Mouse (Mus musculus) testis, postnatal 14 days (tissue): ENCODE data around the gene Dmxl2.

Experiments used
- DNase-seq: peaks from one replicate; pipeline ENCODE4 v3.0.0; 2021; ENCODE audit warnings: low spot score

Gene Dmxl2

DNA sequence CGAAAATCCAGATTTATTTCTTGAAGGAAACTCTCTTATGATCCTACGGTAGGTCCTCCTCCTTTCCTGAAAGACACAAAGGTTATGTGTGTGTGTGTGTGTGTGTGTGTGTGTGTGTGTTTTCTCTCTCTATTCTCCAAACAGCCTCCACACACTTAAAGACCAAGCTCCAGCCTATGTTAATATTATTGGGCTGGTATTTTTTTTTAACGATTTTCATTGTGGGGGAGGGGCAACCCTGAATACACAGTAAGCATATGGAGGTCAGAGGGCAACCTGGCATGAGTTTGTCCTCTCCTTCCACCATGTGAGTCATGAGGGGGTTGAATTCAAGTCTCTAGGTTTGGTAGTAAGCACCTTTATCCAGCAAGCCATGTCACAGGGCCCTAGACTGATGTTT, 1.6 kb downstream of the Dmxl2 start:
- no peak for DNase-seq

DNA sequence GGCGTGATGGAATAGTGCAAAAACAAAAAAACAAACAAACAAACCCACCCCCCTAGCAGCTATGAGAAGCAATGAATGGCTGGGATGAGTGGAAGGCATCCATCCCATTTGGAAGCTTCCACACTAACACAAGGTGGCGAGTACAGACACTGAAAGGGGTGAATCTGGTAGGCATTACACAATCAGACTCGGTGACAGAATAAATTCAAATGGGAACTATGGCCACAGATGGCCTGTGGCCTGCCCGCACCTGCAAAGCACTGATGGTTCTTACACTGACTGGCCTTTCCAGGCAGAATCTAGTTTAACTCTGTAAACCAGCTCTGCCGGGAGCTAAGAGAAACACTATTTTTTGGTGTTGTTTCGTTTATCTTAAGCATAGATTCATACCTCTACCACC, 2.1 kb downstream of the Dmxl2 start:
- DNase-seq, result no peak

DNA sequence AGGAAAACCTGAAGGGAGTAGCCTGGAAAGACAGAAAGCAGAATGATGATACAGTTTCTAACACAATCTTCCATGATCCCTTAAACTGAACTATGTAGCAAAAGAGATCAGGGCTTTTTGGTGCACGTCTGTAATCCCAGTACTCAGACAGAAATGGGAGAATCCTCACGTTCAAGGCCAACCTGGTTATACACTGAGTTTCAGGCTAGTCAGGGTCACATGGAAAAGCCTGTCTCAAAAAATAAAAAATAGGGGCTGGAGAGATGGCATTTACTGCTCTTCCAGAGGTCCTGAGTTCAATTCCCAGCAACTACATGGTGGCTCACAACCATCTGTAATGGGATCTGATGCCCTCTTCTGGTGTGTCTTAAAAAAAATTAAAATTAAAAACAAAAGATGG, 11.0 kb downstream of the Dmxl2 start:
- DNase-seq, result no peak

DNA sequence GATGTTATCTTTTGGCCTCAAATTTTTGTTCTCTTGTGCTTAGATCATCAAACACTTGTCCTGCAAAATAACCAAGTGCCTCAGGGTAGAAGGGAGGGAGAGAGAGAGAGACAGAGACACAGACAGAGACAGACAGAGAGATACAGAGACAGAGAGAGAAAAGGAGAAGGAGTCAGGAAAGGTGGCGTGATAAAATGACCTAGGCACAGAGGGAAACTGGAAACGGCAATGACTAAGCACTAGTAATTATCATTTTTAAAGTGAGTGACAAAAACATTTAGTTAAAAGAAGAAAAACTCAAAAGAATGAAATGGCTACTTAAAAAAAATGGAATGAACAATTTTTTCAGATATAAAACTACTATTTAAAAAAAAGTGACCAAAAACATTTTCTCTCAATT, 11.8 kb downstream of the Dmxl2 start:
- DNase-seq, result no peak

DNA sequence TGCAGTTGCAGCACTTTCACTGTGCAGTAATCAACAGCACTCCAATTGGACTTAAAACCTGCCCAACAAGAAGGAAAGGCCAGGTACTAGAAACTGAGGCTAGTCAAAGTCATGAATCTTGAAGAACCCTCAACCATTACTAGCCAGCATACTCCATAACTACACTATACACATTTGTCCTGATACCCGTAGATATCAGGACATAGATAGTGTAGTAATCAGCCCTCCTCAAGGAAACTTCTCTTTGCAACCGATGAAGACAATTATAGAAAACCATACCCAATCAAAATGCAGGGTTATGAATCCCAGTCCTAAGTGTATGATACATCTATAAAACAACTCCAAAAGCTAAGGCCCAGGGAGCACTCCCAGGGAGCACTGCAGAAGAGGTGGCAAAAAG, 16.5 kb downstream of the Dmxl2 start:
- no peak for DNase-seq

DNA sequence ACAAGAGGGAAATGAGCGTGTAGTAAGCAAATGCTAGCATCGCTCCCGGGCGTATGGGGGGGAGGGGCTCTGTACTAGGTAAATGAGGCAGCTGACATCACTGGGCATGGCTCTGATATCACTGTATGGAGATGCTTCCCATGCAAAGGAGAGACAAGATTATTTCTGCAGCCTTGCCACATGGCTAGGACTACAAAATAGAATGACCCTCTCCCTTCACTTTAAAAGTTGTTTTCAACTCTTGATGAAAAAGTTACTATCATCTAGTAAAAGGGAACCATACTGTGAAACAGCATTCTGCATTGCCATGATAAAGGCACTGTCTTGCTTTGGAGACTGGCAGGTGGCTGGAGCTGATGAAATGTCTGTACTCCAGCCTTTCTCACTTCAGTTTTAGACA, 18.2 kb downstream of the Dmxl2 start:
- no peak for DNase-seq

DNA sequence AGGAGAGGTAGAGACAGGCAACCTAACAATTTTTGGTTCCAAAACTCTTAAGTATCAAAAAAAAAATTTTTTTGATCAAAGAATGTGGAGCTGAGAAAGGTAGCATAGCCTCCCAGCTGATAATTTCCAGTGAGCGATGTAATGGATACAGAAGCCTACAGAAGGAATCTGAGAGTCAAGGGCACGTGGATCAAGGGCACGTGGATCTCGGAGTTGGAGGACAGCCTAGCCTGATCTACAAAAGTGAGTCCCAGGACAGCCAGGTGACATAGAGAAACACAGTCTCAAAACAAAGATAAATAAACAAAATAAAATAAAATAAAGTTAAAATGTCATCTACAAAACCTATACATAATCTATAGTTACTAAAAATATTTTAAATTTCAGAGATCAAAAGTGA, 18.7 kb downstream of the Dmxl2 start:
- no peak for DNase-seq

DNA sequence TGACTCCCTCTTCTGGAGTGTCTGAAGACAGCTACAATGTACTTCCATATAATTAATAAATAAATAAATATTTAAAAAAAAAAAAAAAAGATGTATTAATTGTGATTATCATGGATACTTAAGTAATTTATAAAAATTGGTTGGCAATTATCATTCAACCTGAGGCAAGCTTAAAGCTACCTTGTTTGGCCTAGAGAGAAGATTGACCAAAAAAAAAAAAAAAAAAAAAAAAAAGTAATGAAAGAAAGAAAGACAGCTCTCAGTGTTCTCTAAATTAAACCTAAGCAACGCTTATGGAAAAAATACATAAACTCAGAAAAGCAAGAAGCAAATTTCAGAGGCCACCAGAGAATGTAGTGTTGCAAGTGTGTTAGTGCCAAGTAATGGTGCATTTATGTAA, 22.4 kb downstream of the Dmxl2 start:
- no peak for DNase-seq

DNA sequence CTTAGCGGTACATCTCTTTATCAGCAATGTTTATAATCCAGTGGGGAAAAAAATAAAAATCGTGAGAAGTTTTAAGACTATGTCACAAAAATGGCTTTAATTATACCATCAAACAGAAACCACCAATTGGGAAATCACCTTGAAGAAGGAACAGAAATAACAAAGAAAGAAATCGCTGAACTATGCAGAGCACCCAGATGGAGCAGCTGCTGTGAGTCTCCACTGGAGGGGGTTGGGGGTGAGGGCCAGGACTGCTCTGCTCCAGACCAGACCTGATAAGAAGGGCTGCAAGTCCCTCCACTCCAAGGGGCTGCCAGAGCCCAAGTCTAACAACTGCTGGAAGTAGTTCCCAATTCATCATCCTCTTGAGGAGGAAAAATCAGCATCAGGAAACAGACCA, 23.3 kb downstream of the Dmxl2 start:
- DNase-seq, result no peak

DNA sequence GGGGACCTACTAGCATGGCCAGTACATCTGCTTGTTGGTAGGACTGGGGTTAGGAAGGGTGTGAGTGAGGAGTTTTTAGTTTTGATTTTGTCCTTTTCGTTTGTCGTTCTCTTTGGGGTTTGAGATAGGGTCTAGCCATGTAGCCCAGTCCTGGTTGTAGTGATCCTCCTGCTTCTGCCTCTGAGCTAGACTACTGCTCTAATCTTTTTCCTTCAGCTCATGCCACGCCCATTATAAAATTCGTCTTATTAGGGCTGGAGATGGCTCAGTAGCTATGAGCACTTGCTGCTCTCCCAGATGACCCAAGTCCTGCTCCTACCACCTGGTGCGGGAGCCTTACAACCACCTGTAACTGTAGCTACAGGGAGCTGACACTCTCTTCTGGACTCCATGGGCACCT, 26.9 kb downstream of the Dmxl2 start:
- DNase-seq, result no peak

DNA sequence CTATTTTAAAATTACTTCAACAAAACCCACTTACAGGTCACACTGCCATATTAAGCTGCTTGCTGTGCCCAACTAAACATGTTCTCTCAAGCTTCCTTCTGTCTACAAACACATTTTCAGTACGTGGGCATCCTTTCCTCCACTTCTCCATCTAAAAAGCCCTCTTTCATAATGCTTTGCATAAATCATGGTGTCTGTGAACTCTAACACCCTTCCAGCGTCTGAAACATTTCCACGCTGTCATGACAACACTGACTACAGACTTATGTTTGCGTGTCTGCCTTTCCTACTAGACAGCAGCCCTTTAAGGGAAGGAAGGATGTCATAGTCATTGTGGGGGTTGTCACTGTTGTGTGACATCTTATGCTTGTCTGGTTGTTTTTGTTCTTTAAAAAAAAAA, 27.4 kb downstream of the Dmxl2 start:
- DNase-seq, result no peak

DNA sequence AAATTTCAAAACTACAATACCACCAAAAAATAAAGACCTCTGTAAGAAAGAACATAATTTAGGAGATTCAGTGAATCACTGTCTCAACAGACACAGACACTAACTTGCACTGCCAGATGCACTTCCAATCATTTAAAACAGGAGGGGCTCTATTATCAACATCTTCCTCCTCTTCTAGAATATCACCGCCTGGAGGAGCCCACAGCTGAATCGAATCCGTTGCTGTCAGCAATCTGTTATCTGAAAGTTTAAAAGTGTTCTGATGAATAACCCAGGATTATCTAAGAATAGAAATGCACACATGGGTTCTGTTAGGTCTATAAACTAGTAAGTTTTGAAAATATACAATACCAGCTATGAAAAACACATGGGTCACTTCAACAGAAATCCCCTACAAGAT, 28.6 kb downstream of the Dmxl2 start:
- DNase-seq, result no peak

DNA sequence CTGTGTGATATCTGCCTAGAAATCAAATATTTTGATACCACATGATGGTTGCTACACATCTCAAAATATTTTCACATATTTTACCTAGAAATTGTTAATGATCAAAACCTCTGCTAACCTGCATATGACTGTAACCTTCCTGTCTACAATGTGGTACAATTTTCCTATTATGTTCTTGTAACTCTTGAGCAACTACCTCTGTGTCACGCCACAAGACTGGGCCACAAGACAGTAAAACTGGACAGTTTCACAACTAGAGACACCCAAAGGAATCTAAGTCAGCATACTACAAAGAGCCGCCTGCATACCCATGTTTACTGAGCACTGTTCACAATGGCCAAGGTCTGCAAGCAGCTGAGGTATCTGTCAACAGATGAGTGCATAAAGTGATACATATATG, 32.1 kb downstream of the Dmxl2 start:
- no peak for DNase-seq

DNA sequence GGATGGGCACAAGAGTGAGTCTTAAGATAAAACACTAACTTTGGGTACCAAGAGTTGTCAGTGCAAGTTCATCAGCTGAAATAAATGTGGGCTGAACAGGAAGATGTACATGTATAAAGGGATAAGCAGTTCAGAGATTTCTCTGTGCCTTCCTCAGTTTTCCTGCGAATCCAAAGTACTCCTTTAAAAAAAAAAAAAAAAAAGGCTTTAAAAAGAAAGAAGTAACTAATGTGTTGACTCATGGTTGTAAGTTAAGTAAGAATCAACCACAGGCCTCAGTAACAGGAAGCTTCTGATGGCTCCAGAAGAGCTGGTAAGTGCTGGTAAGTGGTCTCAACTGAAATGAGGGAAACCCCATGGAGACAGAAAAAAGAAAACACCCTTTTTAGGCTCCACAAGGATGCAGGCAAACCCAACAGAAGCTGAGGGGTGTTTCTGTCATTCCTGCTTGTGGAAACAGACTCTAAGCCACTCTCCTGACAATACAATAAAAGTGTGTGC, 33.9 kb downstream of the Dmxl2 start:
- DNase-seq, result no peak

DNA sequence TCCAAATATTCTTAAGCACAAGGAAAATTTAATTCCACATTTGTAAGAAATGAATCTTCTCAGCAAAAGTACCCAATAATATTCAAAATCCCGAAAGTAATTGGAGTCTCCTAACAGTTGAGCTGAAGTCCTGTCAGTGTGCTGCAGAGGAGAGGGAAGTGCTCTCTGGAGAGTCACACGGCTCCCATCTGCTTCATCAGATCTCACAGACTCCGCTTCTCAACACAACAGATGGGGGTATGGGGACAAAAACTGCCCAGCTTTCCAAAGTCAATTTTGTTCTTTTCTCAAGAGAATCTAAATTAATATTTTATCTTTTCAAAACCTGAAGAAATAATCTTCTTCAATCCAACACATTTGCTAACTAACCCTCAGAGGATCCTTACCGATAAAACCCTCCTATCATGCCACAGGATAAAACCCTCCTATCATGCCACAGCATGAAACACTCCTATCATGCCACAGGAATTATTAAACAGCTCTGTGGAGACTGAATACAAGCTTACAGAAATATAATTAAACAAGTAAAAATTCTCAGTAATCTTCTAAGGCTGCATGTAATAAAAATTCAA, 37.9 kb downstream of the Dmxl2 start:
- no peak for DNase-seq

DNA sequence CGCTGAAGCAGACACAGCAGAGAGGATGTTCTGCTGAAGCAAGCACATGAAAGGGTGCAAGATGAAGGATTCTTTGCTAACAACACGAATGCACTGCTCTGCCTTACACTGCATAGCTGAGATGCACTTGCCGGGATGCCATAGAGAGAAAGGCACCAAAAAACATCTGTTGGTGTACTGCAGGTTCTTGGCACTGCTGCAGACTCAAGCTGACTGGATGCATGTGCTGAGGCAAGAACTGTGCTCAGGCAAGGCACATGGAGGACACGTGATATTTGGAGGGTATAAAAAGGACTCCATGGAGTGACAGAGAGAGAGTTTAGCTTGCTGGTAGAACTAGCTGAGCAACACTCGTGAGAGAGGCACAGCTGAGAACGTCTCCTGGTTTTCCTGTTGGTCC, 62.4 kb downstream of the Dmxl2 start:
- DNase-seq, result no peak

DNA sequence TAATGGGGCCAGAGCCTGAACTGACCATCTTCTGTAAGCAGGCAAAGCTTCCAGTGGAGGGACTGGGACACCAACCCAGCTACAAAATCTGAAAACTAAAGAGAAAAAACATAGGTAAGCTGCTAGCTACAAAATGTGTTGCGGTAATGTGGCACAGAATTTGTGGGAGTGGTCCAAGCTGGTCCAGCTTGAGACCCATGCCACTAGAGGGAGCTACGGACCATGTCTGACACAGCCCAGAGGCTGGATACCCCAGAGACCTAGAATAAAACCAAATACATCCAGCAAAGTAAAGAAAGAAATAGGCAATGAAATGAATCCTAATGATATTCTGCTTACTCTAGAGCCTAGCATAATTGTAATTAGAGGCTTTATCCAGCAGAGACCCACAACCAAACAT, 63.2 kb downstream of the Dmxl2 start:
- DNase-seq, result no peak

DNA sequence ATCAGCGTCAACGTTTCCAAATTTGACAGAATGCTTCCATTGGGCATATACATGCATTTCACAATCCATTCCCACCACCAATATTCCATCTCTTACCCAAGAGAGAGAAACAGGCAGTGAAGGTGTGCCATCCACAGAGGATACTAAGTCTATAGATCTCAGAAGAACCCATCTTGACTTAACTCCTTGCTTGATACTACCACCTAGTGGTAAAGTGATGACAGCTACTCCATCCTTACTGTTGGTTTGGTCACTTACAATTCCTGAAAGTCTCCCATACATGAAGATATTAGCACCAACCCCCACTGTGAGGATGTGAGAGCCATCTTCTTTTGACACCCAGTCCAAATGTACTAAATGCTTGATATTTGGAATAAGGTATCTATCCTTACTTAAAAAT, 85.2 kb downstream of the Dmxl2 start:
- no peak for DNase-seq

DNA sequence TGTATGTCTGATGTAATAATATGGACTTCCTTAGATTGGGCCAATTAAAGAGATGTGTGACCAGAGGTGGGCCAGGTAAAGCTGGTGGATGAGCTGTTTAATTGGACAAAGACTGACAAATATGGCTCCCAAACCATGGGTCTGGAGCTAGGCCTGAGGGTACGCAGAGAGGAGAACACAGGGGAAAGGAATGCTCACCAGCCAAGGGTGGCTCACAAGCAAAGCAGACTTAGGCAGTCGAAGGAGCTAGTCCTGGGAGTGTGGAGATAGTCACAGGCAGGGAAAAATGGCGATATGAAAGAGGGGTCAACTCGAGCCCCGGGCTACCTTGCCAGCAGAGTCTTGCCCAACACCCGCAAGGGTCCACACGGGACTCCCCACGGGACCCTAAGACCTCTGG, 144.7 kb downstream of the Dmxl2 start:
- DNase-seq, result no peak

DNA sequence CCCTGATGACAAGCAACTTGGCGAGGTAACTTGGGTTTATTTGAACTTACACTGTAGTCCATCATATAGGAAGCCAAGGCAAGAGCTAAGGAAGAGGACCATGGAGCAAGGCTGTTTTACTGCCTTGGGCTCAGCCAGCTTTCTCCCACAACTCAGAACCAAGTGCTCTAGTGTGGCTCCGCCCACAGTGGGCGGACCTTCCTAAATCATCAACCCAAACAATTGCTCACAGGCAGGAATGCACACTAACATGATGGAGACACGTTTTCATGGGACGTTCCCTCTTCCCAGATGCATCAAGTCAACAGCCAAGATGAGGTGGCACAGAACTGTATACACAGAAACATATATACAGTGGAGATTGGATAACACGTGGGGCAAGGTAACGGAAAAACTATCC, 159.4 kb downstream of the Dmxl2 start:
- no peak for DNase-seq

DNA sequence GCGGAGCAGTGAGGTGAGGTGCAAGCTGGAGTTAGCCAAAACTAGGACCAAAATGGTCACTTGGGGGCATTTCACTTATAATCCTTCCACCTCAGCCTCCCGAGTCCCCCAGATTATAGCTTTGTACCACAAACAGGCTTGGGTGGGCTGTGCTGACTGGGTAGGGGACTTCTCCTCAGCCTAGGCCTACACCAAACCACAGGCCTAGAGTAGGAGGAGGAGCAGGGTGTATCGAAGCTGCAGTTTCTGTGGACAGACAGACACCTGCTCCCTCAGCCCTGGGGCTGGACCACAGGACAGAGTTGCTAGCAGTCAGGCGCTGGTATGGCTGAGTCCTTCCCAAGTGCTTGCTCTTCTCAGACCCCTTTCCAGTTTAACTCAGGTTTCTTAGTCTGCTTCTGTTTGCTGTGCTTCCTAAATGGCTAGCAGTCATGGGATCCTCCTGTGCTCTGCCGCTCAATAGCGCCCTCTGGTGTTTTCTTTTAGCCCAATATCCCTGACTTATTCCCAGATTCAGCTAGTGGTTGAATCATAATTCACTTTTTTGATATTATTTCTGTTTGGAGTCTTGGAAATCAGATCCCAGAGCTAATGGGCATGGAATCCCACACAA, 164.8 kb downstream of the Dmxl2 start:
- DNase-seq, result peak; percentile 20

DNA sequence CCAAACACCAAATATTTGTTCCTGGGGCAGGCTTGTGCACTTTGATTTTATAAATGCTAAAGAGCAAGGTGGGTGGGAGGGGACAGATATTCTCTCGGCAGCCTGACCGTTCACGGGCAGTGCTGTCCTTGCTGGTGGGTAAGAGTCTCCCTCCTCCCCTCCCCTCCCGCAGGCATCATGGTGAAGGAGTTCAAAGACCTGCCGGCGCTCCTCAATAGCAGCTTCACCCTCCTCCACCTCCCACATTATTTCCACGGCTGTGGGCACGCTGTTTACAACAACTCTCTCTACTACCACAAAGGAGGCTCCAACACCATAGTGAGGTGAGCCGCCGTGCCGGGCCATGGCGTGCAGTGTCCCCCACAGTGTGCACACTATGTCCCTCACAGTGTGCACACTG, 165.8 kb downstream of the Dmxl2 start:
- DNase-seq, result no peak

DNA sequence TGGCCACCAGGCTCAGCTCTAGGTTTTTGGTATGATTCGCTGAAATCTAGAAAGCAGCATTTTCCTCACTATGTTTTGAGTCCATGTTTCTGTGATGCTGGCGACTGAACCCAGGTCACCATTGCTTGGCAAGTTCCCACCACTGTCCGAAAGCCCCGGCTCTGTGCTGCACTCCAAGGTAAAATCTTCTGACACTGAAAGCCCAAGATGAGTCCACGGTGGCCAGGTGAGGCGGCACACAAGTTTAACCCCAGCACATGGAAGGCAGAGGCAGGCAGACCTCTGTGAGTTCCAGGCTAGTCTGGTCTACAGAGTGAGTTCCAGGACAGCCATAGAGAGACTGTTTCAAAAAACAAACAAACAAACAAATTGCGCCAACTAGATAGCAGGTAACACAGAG, 172.2 kb downstream of the Dmxl2 start:
- DNase-seq, result no peak

DNA sequence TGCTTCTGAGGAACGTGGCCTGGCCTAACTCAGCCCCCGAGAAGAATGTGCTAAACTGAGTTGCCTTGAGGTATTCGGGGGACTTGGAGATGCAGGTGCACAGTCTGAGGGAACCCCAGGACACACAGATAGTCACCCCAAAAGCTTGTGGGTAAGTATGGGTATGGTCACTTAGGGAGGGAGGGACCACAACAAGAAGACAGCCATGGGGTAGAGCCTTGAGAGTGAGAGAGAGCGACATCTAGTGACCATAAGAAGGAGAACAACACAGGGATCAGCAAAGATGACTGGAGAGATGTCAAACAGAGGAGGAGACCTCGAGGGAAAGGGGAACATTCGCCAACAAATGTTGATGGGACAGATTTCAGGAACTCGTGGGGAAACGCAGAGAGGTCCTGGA, 178.0 kb downstream of the Dmxl2 start:
- no peak for DNase-seq

DNA sequence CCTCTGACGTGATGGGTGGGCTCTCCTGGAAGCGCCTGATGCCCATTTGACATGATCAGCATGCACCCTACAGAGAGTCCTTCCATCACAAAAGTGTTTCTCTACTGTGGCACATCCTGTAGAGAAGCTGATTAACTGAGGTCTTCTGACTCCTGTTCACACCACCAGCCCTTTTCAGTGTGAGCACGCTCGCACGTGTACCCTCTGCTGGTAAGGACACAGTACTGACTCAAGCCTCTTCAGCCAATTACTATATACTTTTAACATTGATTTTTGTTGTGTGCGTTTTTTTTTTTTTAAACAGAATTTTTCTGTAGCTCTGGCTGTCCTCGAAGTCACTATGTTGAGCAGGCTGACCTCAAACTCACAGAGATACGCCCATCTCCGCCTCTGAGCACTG, 185.1 kb downstream of the Dmxl2 start:
- no peak for DNase-seq
